Mouse (Mus musculus): Measurements from ENCODE around the gene Wdr89.

GRCm38 (mm10) chr12:75649706-75650093 is 19.6 kb downstream of the Wdr89 start:
- TF ChIP-seq CTCF (IDR thresholded peaks at IDR 0.05) (no peak), EP300 (IDR thresholded peaks at IDR 0.05) (no peak)

All from lung, postnatal 0 days (tissue).